Mouse (Mus musculus): Measurements from ENCODE around the gene Ptprt. TPM values are rescaled to one million over a fixed set of nuclear protein-coding genes. Genes with fewer than 3 reads are reported as not detected.

Gene Ptprt
- 0.33 and 2.9 TPM in 2 replicates for polyA plus RNA-seq (2012; rRNA removed; ENCODE audit: low replicate concordance)

DNA sequence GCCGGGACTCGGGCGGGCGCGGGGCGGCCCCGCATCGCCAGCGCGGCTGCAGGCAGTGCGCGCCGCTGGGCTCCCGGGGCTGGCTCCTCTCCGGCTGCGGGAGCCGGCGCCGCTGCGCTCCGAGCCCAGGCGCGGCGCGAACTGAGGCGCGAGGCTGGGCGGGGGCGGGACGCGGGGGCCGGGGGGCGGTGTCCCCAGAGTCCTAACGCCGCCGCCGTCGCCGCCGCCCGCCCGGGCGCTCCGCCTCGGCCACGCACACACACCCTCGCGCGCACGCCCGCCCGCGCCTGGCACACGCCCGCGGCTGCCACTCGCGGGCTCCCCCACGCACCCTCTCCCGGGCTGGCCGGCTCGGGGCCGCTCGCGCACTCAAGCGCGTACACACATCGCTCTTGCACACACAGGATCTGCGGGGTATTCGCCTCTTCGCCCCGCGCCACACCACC is at the start of gene Ptprt:
Ptprt (minus strand) TSS at position 207 of the 446 bp plus-strand sequence.

